Mouse (Mus musculus) gastrocnemius, postnatal 14 days (tissue): ENCODE measurements around the gene Olfml1. TPM values are rescaled to one million over a fixed set of nuclear protein-coding genes. Genes with fewer than 3 reads are reported as not detected.

Experiments used
- DNase-seq: peaks from one replicate; pipeline ENCODE4 v3.0.0; 2021; ENCODE audit warnings: mixed read lengths
- intact Hi-C: fragments of 180-260 bp; cut with DNase I; formaldehyde crosslinking; loops from one replicate; pipeline ENCODE4 v1.15.1; 2025; ENCODE audit warnings: low total_unique reads
- total RNA-seq, 2 experiments: library from RNA; stranded (reverse); gene quantifications; 2 replicates each; pipeline ENCODE4 v1.2.3; 2021

Olfml1 gene
- total RNA-seq, 2 experiments from 2014 or later = 5.9 to 7.0 TPM

GRCm38 (mm10) chr7:107593904-107594303, 26.7 kb downstream of the Olfml1 start:
- intact Hi-C loops = no loop called here

GRCm38 (mm10) chr7:107594325-107594856, 27.1 kb downstream of the Olfml1 start:
- intact Hi-C loops = no loop called here
- DNase-seq = peak; percentile 62

More at GRCm38 (mm10) chr7:107593904-107594303, 26.7 kb downstream of the Olfml1 start:
- peak; percentile 20 for DNase-seq

- intact Hi-C loops = no loop called here
- peak; percentile 93 for DNase-seq
Measured at GRCm38 (mm10) chr7:107594857-107595402, 27.7 kb downstream of the Olfml1 start, which contains the start of gene Ppfibp2. Ppfibp2 (plus strand) TSS chr7:107595207.

- no peak for DNase-seq
- intact Hi-C loops = no loop called here
Measured at GRCm38 (mm10) chr7:107595426-107595825, 28.2 kb downstream of the Olfml1 start.

- intact Hi-C loops = no loop called here
- DNase-seq = no peak
Measured at GRCm38 (mm10) chr7:107596753-107597152, 29.5 kb downstream of the Olfml1 start.

- intact Hi-C loops = no loop called here
- no peak for DNase-seq
Measured at GRCm38 (mm10) chr7:107597956-107598355, 30.7 kb downstream of the Olfml1 start.

GRCm38 (mm10) chr7:107600651-107601050, 33.4 kb downstream of the Olfml1 start:
- DNase-seq = no peak
- intact Hi-C loops = no loop called here

- intact Hi-C loops = no loop called here
- DNase-seq = no peak
Measured at GRCm38 (mm10) chr7:107602505-107602904, 35.3 kb downstream of the Olfml1 start.

- DNase-seq = no peak
- intact Hi-C loops = no loop called here
Measured at GRCm38 (mm10) chr7:107602913-107603312, 35.7 kb downstream of the Olfml1 start.

GRCm38 (mm10) chr7:107607766-107608165, 40.5 kb downstream of the Olfml1 start:
- intact Hi-C loops = no loop called here

GRCm38 (mm10) chr7:107609622-107610255, 42.5 kb downstream of the Olfml1 start:
- no peak for DNase-seq
- intact Hi-C loops = no loop called here

More at GRCm38 (mm10) chr7:107607766-107608165, 40.5 kb downstream of the Olfml1 start:
- no peak for DNase-seq

- intact Hi-C loops = no loop called here
- no peak for DNase-seq
Measured at GRCm38 (mm10) chr7:107610880-107611279, 43.6 kb downstream of the Olfml1 start.

- DNase-seq = no peak
- intact Hi-C loops = no loop called here
Measured at GRCm38 (mm10) chr7:107618028-107618992, 51.1 kb downstream of the Olfml1 start.

- DNase-seq = peak; percentile 18
- intact Hi-C loops = no loop called here
Measured at GRCm38 (mm10) chr7:107619225-107619624, 52.0 kb downstream of the Olfml1 start.

- intact Hi-C loops = no loop called here
- DNase-seq = no peak
Measured at GRCm38 (mm10) chr7:107620137-107620536, 52.9 kb downstream of the Olfml1 start.

- no peak for DNase-seq
- intact Hi-C loops = no loop called here
Measured at GRCm38 (mm10) chr7:107624432-107624831, 57.2 kb downstream of the Olfml1 start.

- intact Hi-C loops = no loop called here
- no peak for DNase-seq
Measured at GRCm38 (mm10) chr7:107625061-107625460, 57.8 kb downstream of the Olfml1 start, which contains the start of gene 5330417H12Rik. 5330417H12Rik (minus strand) TSS chr7:107625161.

- DNase-seq = no peak
- intact Hi-C loops = no loop called here
Measured at GRCm38 (mm10) chr7:107625781-107626180, 58.5 kb downstream of the Olfml1 start.

GRCm38 (mm10) chr7:107628383-107628782, 61.1 kb downstream of the Olfml1 start:
- intact Hi-C loops = no loop called here
- no peak for DNase-seq

- DNase-seq = no peak
- intact Hi-C loops = no loop called here
Measured at GRCm38 (mm10) chr7:107633201-107633600, 66.0 kb downstream of the Olfml1 start.
